Mouse (Mus musculus): ENCODE data around the gene Donson.

The Donson gene

GRCm38 (mm10) chr16:91640171-91640570 is 48.4 kb downstream of the Donson start:
- DNase-seq (ENCODE audit: low read depth) = no peak

DNA sequence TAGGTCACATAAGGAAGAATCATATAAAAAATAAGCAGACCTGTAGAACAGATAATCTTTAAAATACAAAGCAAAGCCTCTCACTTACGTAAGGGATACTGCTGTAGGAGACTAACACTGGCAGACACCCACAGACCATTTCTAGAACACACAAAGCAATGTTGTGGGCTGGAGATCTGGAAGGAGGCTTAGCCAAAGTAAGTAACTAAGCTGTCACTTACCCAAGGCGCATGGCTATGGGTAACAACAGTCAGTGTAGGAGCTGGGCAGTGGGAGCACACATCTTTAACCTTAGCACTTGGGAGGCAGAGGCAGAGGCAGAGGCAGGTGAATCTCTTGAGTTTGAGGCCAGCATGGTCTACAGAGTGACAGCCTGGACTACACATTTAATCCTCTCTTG is 48.9 kb downstream of the Donson start:
- no peak for DNase-seq (ENCODE audit: low read depth)

DNA sequence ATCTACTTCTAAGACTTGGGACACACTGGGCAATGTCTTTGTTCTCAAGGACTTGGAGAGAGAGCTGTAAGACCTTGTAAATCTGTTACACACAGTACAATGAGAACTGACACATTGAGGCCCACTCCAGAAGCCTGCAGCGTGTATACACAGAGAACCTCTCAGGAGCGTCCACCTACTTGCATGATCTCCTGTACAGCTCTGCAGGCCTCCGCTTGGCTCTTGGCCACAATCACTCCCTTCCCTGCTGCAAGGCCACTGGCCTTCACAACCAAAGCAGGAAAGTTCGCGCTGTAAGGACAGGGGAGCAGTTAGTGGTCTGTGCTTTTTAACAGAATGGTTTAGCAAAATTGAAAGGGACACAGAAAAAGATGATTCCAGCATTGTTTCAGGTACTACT is 49.4 kb downstream of the Donson start:
- DNase-seq (ENCODE audit: low read depth) = no peak

- no peak for DNase-seq (ENCODE audit: low read depth)
Observed at GRCm38 (mm10) chr16:91633641-91634040, 54.9 kb downstream of the Donson start.

DNA sequence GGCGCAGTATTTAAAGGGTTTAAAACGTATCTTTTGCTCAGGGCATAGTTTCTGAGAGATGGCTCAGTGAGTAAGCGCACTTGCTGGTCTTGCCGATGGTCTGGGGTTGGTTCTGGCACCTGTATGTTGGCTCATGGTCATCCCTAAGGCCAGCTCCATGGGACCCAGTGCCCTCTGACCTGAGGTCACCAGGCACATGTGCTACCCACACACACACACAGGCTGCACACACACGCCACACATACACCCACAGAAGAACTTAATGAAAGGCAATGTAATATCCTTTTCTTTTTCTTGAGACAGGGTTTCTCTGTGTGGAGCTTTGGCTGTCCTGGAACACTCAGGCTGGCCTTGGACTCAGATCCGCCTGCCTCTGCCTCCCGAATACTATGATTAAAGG is 55.6 kb downstream of the Donson start:
- DNase-seq (ENCODE audit: low read depth) = no peak

DNA sequence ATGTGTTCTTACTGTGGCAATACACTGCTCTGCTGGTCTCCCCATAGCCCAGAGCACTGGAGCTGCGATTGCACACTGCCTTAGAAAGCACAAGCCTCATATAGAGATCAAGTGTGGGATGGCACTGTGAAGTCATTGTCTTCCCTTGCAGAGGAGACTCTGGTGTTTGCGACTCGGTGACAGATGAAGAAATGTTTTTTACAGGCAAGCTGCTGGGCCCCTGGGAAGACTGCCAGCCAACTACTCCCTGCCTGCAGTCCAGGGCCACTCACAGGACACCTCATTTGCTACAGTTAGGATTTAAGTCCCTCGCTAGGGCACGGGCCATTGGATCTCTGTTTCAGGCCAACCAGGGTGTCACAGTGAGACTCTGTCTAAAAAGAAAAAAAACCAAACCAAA is 56.1 kb downstream of the Donson start:
- DNase-seq (ENCODE audit: low read depth) = no peak

DNA sequence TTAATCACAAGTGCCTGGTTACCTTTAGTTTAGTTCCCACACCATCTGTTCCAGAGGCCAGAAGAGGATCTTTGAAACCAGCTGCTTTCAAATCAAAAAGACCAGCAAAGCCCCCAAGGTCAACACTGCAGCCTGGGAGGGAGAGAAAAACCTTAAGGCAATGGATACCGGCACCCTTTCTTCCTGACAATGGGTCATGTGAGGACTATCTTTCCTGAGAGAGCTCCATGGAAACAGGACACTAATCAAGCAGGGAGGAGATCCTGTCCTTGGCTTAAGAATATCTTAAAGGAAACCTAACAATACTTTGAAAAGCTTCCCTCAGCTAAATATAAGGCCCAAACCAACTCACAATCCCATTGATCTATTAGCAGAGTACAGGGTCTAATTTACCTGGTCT is 58.0 kb downstream of the Donson start:
- no peak for DNase-seq (ENCODE audit: low read depth)

DNA sequence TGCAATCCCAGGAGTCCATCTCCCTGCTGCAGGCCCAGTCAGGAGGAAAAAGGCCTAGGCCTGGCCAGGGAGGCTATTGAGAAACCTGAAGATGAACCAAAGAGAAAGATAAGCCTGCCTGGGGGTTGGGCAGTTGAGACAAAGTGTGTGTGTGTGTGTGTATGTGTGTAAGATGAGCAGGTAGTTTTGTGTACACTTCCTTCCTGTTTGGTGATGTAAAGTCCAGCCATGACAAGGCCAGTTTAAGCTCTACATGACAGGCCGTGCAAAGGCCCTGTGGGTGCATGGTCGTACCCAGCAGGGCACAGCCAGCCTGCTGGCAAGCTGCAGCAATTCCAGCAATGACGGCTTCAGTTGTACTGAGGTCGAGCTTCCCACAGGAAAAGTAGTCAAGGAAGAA is 58.8 kb downstream of the Donson start:
- DNase-seq (ENCODE audit: low read depth) = no peak

DNA sequence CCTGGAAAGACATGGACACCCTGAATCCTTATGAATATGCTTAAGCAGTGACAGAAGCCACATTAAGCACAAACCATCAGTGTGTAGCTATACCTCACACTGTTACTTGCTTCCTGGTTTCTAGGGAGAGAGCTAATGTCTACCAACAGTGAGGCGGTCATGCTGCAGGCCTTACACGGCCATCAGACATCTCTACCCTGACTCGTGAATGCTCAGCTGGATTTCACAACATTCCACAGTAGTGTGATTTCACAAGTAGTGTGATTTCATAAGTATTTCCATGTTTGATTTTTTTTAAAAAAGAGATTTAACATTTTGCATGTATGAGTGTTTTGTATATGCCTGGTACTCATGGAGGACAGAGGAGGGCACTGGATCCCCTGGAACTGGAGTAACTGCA is 59.9 kb downstream of the Donson start:
- DNase-seq (ENCODE audit: low read depth) = no peak

DNA sequence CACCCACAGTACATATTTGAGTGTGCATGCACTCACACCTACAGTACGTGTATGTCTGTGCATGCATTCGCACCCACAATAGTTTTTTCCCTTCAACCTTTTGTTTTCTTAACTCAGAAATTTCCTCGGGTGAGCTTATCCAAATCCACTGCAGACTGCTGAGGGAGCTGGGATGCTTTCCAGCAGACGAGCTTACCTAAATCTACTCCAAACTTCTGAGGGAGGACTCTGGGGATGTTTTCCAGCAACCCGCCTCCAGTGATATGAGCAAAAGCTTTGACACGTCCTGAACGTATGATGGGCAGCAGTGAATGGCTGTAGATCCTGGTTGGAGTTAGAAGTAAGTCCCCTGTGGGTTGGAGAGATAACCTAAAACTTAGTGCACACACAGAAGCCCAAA is 60.7 kb downstream of the Donson start:
- DNase-seq (ENCODE audit: low read depth) = no peak

Data from c-Kit-positive CD71-positive TER-119-negative erythroid progenitor cells, embryonic 14.5 days (primary cell).